Mouse (Mus musculus) brain, embryonic 14.5 days (tissue): ENCODE results near the gene Klhl3.

Experiments
- CTCF ChIP-seq: fragments of 200-500 bp; IDR thresholded peaks from 2 replicates; pipeline ENCODE4 v1.5.1; 2012; ENCODE audit warnings: inconsistent platforms, mild to moderate bottlenecking, moderate library complexity, borderline replicate concordance; ENCODE audit not compliant: insufficient read depth, insufficient read length; ENCODE audit errors: extremely low read depth
- POLR2A ChIP-seq: fragments of 200-500 bp; IDR thresholded peaks from 2 replicates; pipeline ENCODE4 v1.6.1; 2012; ENCODE audit warnings: mild to moderate bottlenecking, inconsistent platforms, borderline replicate concordance; ENCODE audit not compliant: poor library complexity, insufficient read depth, insufficient read length, severe bottlenecking; ENCODE audit errors: extremely low read depth

GRCm38 (mm10) chr13:58051251-58051650 lies 62.1 kb downstream of the Klhl3 start:
- TF ChIP-seq POLR2A (no peak), CTCF (no peak)
